Mouse (Mus musculus): ENCODE data around the gene Ankrd65.
"Not testable (repeated sequence)": the region's sequence is repeated elsewhere in the genome, so short reads cannot be mapped to it uniquely, and the experiment has no call there.

Ankrd65 gene

GRCm38 (mm10) chr4:155774971-155775740 lies 15.1 kb upstream of the Ankrd65 start:
- no peak for DNase-seq (ENCODE audit: low spot score)

- no peak for DNase-seq (ENCODE audit: low spot score)
Measured at GRCm38 (mm10) chr4:155775855-155776254, 14.4 kb upstream of the Ankrd65 start.

- no peak for DNase-seq (ENCODE audit: low spot score)
Measured at GRCm38 (mm10) chr4:155776704-155777335, 13.4 kb upstream of the Ankrd65 start.

GRCm38 (mm10) chr4:155777816-155778215 lies 12.4 kb upstream of the Ankrd65 start:
- DNase-seq (ENCODE audit: low spot score) = no peak

GRCm38 (mm10) chr4:155779498-155779897 lies 10.7 kb upstream of the Ankrd65 start:
- DNase-seq (ENCODE audit: low spot score) = no peak

GRCm38 (mm10) chr4:155780895-155781294 lies 9.3 kb upstream of the Ankrd65 start:
- DNase-seq (ENCODE audit: low spot score) = no peak

GRCm38 (mm10) chr4:155783486-155784080 lies 6.7 kb upstream of the Ankrd65 start:
- DNase-seq (ENCODE audit: low spot score) = no peak

- peak; percentile 72 for DNase-seq (ENCODE audit: low spot score)
Measured at GRCm38 (mm10) chr4:155784081-155784701, 6.0 kb upstream of the Ankrd65 start.

GRCm38 (mm10) chr4:155785246-155785645 lies 5.0 kb upstream of the Ankrd65 start:
- DNase-seq (ENCODE audit: low spot score) = no peak

- DNase-seq (ENCODE audit: low spot score) = no peak
Measured at GRCm38 (mm10) chr4:155785819-155786218, 4.4 kb upstream of the Ankrd65 start, which contains the start of gene Tmem88b. Gene Tmem88b, minus strand, starts transcription at chr4:155785874.

GRCm38 (mm10) chr4:155788300-155788699 lies 1.9 kb upstream of the Ankrd65 start:
- no peak for DNase-seq (ENCODE audit: low spot score)

- not testable (repeated sequence) for DNase-seq (ENCODE audit: low spot score)
Measured at GRCm38 (mm10) chr4:155788833-155789232, 1.4 kb upstream of the Ankrd65 start.

- DNase-seq (ENCODE audit: low spot score) = no peak
Measured at GRCm38 (mm10) chr4:155790650-155791161, 467 bp downstream of the Ankrd65 start.

- DNase-seq (ENCODE audit: low spot score) = no peak
Measured at GRCm38 (mm10) chr4:155791240-155791933, 1.1 kb downstream of the Ankrd65 start.

- no peak for DNase-seq (ENCODE audit: low spot score)
Measured at GRCm38 (mm10) chr4:155793730-155794129, 3.5 kb downstream of the Ankrd65 start.

GRCm38 (mm10) chr4:155802075-155802474 lies 11.8 kb downstream of the Ankrd65 start:
- DNase-seq (ENCODE audit: low spot score) = no peak

- DNase-seq (ENCODE audit: low spot score) = no peak
Measured at GRCm38 (mm10) chr4:155802741-155803339, 12.6 kb downstream of the Ankrd65 start, which contains the start of gene Mrpl20. Gene Mrpl20, plus strand, starts transcription at chr4:155802878.

GRCm38 (mm10) chr4:155803340-155804041 lies 13.3 kb downstream of the Ankrd65 start:
- peak; percentile 95 for DNase-seq (ENCODE audit: low spot score)

- no peak for DNase-seq (ENCODE audit: low spot score)
Measured at GRCm38 (mm10) chr4:155807841-155808240, 17.6 kb downstream of the Ankrd65 start.

GRCm38 (mm10) chr4:155811929-155812664 lies 21.9 kb downstream of the Ankrd65 start, which contains the start of gene Ccnl2:
Gene Ccnl2, plus strand, starts transcription at chr4:155812489.
- DNase-seq (ENCODE audit: low spot score) = peak; percentile 93

All from layer of hippocampus, adult 11-12 months (tissue).